In the genomic region with DNA sequence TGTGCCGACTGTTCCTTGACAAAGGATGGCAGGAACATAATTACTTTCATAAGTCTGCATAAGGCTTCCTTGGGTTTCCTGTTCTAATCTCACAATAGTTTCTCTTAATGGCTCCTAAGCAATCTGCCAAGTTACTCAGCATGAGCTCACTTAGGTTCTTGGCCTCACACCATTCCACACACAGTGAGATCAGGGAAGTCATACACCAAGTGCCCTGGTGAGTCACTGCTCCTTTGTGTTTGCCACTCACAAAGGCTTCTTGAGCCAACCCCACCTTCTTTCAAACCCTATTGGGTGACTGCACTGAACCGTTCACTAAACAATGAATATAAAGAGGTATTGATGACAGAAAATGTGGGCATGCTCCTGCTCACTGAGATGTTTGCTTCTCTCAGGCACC, we compare ENCODE assay signal across 14 mouse cellular contexts.
A peak's percentile ranks its signal among the peaks of the same experiment; 100 is the strongest.
DNase-seq lines count a peak whose midpoint lies in the region; ATAC-seq and TF ChIP-seq lines count a peak whose summit lies in the region.
"Had no signal": no experiment of that assay in that cellular context is flagged by ENCODE, and none has a peak within 500 bp of the region (broad histone marks: within the 10 kb centered on the region; RNA-seq: fewer than 3 reads in every experiment).

No protein-coding gene starts in this region.

- DNase-seq in gastrocnemius, adult 2 months = peak; percentile 19
- DNase-seq in gastrocnemius, postnatal 10 days = no peak
- DNase-seq in 3134 (ENCODE audit: extremely low read depth, insufficient read length, low spot score) = peak; percentile 25
- DNase-seq in Muller cell, postnatal 12 days (ENCODE audit: inconsistent ontology term) = peak; percentile 94
- DNase-seq in kidney, adult 18-20 months = no peak
- DNase-seq: cerebellum, postnatal 14 days; kidney, postnatal 36 days had no signal

- no peak overlapping the region for H3K4me2 ChIP-seq in forebrain, embryonic 15.5 days (replicated peaks)
- H3K4me2 ChIP-seq in kidney, embryonic 16.5 days (replicated peaks; ENCODE audit: low read depth, low read length) = no peak overlapping the region
- H3K4me2 ChIP-seq: heart, embryonic 12.5 days; midbrain, embryonic 15.5 days; neural tube, embryonic 15.5 days had no signal

- WGBS in forebrain, embryonic 15.5 days = 10% methylated on average over 2 of the region's 2 CpGs
- WGBS in kidney, embryonic 16.5 days = 77% methylated on average over 2 of the region's 2 CpGs

- ATAC-seq in forebrain, embryonic 15.5 days (replicated peaks) = peak; percentile 82
- no peak for ATAC-seq in monocyte, adult 5-6 weeks (replicated peaks; ENCODE audit: insufficient number of reproducible peaks, low FRiP score, low TSS enrichment, poor library complexity, severe bottlenecking)
- ATAC-seq in kidney, embryonic 16.5 days (ENCODE audit: low FRiP score, low TSS enrichment) = no peak
- ATAC-seq: inflammation-experienced regulatory T-cells, adult 6 months; midbrain, embryonic 15.5 days had no signal

- no peaks in the 10 kb centered on the region for H3K36me3 ChIP-seq in forebrain, embryonic 15.5 days
- H3K36me3 ChIP-seq in kidney, embryonic 16.5 days (ENCODE audit: insufficient read depth, low read length) = no peaks in the 10 kb centered on the region
- H3K36me3 ChIP-seq: heart, embryonic 12.5 days; midbrain, embryonic 15.5 days; neural tube, embryonic 15.5 days had no signal

- no peaks in the 10 kb centered on the region for H3K9me3 ChIP-seq in forebrain, embryonic 15.5 days
- no peaks in the 10 kb centered on the region for H3K9me3 ChIP-seq in kidney, embryonic 16.5 days (ENCODE audit: low read length)
- H3K9me3 ChIP-seq: heart, embryonic 12.5 days; midbrain, embryonic 15.5 days; neural tube, embryonic 15.5 days had no signal

- H3K27me3 ChIP-seq in forebrain, embryonic 15.5 days = no peaks in the 10 kb centered on the region
- H3K27me3 ChIP-seq in kidney, embryonic 16.5 days (ENCODE audit: insufficient read depth, low read length) = no peaks in the 10 kb centered on the region
- H3K27me3 ChIP-seq: heart, embryonic 12.5 days; midbrain, embryonic 15.5 days; neural tube, embryonic 15.5 days had no signal

- no peak overlapping the region for H3K4me3 ChIP-seq in gastrocnemius, adult 2 months
- H3K4me3 ChIP-seq in forebrain, embryonic 15.5 days = no peak overlapping the region
- no peak overlapping the region for H3K4me3 ChIP-seq in kidney, embryonic 16.5 days (ENCODE audit: low read length)
- H3K4me3 ChIP-seq: heart, embryonic 12.5 days; midbrain, embryonic 15.5 days; neural tube, embryonic 15.5 days had no signal

- no peak for TF ChIP-seq CTCF in gastrocnemius, adult 2 months (IDR thresholded peaks at IDR 0.05)

- H3K4me1 ChIP-seq in forebrain, embryonic 15.5 days = peaks cover 22% of the 10 kb centered on the region
- no peaks in the 10 kb centered on the region for H3K4me1 ChIP-seq in kidney, embryonic 16.5 days (ENCODE audit: insufficient read depth, low read length)

- H3K27ac ChIP-seq in gastrocnemius, adult 2 months = no peak overlapping the region
- no peak overlapping the region for H3K27ac ChIP-seq in forebrain, embryonic 15.5 days (replicated peaks)
- no peak overlapping the region for H3K27ac ChIP-seq in kidney, embryonic 16.5 days (ENCODE audit: low read length)
- H3K27ac ChIP-seq: midbrain, embryonic 15.5 days had no signal

- intact Hi-C loops in gastrocnemius, adult 2 months (cut with DNase I) = no loop called here

- H3K9ac ChIP-seq in forebrain, embryonic 15.5 days (replicated peaks) = no peak overlapping the region
- no peak overlapping the region for H3K9ac ChIP-seq in kidney, embryonic 16.5 days (replicated peaks; ENCODE audit: low read length)
- H3K9ac ChIP-seq: heart, embryonic 12.5 days; midbrain, embryonic 15.5 days; neural tube, embryonic 15.5 days had no signal

Comparison
In these comparisons a context has a peak if more than half of its experiments do, and no peak if none do; other contexts are left out.
1. DNase-seq: peak in gastrocnemius, adult 2 months (single experiment), 3134 (single experiment) and Muller cell, postnatal 12 days (single experiment); none in gastrocnemius, postnatal 10 days (single experiment) and kidney, adult 18-20 months (single experiment).